ENCODE assay signal across 21 mouse cellular contexts in genomic region chr6:134123474-134123873, GRCm38 (mm10).
"Had no signal": no experiment of that assay in that cellular context is flagged by ENCODE, and none has a peak within 500 bp of the region (broad histone marks: within the 10 kb centered on the region; RNA-seq: fewer than 3 reads in every experiment).

No protein-coding gene starts in this region.

- H3K36me3 ChIP-seq: liver, embryonic 13.5 days; liver, embryonic 15.5 days; midbrain, embryonic 13.5 days; midbrain, embryonic 15.5 days; neural tube, embryonic 13.5 days; neural tube, embryonic 15.5 days had no signal

- H3K27ac ChIP-seq: liver, embryonic 13.5 days; liver, embryonic 15.5 days; macrophage; midbrain, embryonic 13.5 days; midbrain, embryonic 15.5 days; neural tube, embryonic 13.5 days; neural tube, embryonic 15.5 days had no signal

- ATAC-seq: liver, postnatal 0 days; midbrain, embryonic 13.5 days; midbrain, embryonic 15.5 days had no signal

- H3K9me3 ChIP-seq: liver, embryonic 13.5 days; liver, embryonic 15.5 days; megakaryocyte, embryonic 14.5 days; midbrain, embryonic 13.5 days; midbrain, embryonic 15.5 days; neural tube, embryonic 13.5 days; neural tube, embryonic 15.5 days had no signal

- H3K4me3 ChIP-seq: liver, embryonic 13.5 days; liver, embryonic 15.5 days; megakaryocyte, embryonic 14.5 days; midbrain, embryonic 13.5 days; midbrain, embryonic 15.5 days; neural tube, embryonic 13.5 days; neural tube, embryonic 15.5 days had no signal

- H3K9ac ChIP-seq: liver, embryonic 13.5 days; liver, embryonic 15.5 days; liver, postnatal 0 days; lung, embryonic 14.5 days; midbrain, embryonic 13.5 days; midbrain, embryonic 15.5 days; neural tube, embryonic 13.5 days; neural tube, embryonic 15.5 days had no signal

- H3K27me3 ChIP-seq: liver, embryonic 13.5 days; liver, embryonic 15.5 days; megakaryocyte, embryonic 14.5 days; midbrain, embryonic 13.5 days; midbrain, embryonic 15.5 days; neural tube, embryonic 13.5 days; neural tube, embryonic 15.5 days had no signal

- H3K4me2 ChIP-seq: liver, embryonic 11.5 days; liver, embryonic 13.5 days; liver, embryonic 15.5 days; lung, embryonic 14.5 days; midbrain, embryonic 11.5 days; midbrain, embryonic 13.5 days; midbrain, embryonic 15.5 days; neural tube, embryonic 13.5 days; neural tube, embryonic 15.5 days had no signal

- DNase-seq: liver; liver, embryonic 13.5 days; liver, postnatal 0 days; lung, embryonic 14.5 days; retina, postnatal 1 day; right cerebral cortex, adult 18-20 months; right cerebral cortex, postnatal 25 days; right cerebral cortex, postnatal 4 days; spleen, adult 18-20 months; thymus, adult 18-20 months; thymus, postnatal 14 days; thymus, postnatal 36 days had no signal
